Mouse (Mus musculus) c-Kit-positive CD71-positive TER-119-negative erythroid progenitor cells, embryonic 14.5 days (primary cell): ENCODE measurements around the gene Pno1.

ENCODE experiments used
- DNase-seq: peaks from one replicate; pipeline ENCODE4 v3.0.0-alpha.2; 2013; ENCODE audit warnings: low read depth

Gene Pno1

GRCm38 (mm10) chr11:17180753-17181152 is 30.6 kb downstream of the Pno1 start:
- no peak for DNase-seq

GRCm38 (mm10) chr11:17176638-17177037 is 34.7 kb downstream of the Pno1 start:
- DNase-seq, result no peak

- no peak for DNase-seq
Measured at GRCm38 (mm10) chr11:17172300-17172699, 39.1 kb downstream of the Pno1 start.

GRCm38 (mm10) chr11:17170938-17171729 is 40.2 kb downstream of the Pno1 start:
- no peak for DNase-seq

GRCm38 (mm10) chr11:17169262-17169661 is 42.1 kb downstream of the Pno1 start:
- DNase-seq, result no peak

- no peak for DNase-seq
Measured at GRCm38 (mm10) chr11:17166627-17167026, 44.7 kb downstream of the Pno1 start.

GRCm38 (mm10) chr11:17163956-17164355 is 47.4 kb downstream of the Pno1 start:
- DNase-seq, result no peak

- peak; percentile 54 for DNase-seq
Measured at GRCm38 (mm10) chr11:17160242-17160641, 51.1 kb downstream of the Pno1 start.

- peak; percentile 22 for DNase-seq
Measured at GRCm38 (mm10) chr11:17159738-17160241, 51.6 kb downstream of the Pno1 start.

- DNase-seq, result peak; percentile 91
Measured at GRCm38 (mm10) chr11:17158858-17159737, 52.3 kb downstream of the Pno1 start, which contains the start of gene Ppp3r1. Gene Ppp3r1 (plus strand): TSS chr11:17159263.
